ENCODE assay signal across 20 mouse cellular contexts in the genomic region with DNA sequence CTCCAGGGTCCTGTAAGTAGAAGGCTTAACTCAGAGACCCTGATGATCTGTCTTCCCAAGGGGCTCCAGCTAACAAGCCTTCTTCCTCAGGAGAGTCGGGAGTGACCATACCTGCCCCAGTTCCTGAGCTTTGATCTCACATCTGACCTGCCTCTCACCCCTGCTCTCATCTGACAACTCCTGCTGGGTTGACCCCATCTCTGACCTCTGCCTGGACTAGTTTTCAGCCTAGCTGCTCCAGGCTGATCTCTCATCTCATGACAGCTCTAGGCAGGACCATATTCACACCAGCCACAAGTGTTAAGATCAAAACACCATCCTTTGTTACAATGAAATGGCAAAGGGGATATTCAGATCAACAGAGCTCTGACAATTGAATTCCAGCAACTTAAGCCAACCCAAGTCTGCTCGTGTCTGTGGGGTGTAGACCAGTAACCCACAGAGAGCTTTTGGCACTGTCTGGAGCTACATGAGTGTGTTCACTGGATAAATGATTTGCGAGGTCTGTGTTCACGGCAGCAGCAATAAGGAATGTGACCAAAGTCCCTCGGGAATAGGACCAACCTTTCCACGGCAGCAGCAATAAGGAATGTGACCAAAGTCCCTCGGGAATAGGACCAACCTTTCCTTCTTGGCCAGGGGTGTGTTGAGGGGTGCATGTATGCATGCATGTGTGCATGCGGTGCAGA. TPM values are rescaled to one million over a fixed set of nuclear protein-coding genes. Genes with fewer than 3 reads are reported as not detected.
A peak's percentile ranks its signal among the peaks of the same experiment; 100 is the strongest.
DNase-seq lines count a peak whose midpoint lies in the region; ATAC-seq and TF ChIP-seq lines count a peak whose summit lies in the region.
"Had no signal": no experiment of that assay in that cellular context is flagged by ENCODE, and none has a peak within 500 bp of the region (broad histone marks: within the 10 kb centered on the region; RNA-seq: fewer than 3 reads in every experiment).

No protein-coding gene starts in this region.

- H3K36me3 ChIP-seq in kidney, embryonic 14.5 days (ENCODE audit: control insufficient read depth, insufficient read depth, low read length) = no peaks in the 10 kb centered on the region
- no peaks in the 10 kb centered on the region for H3K36me3 ChIP-seq in embryonic facial prominence, embryonic 10.5 days (replicated peaks)
- H3K36me3 ChIP-seq in kidney, embryonic 15.5 days = no peaks in the 10 kb centered on the region
- H3K36me3 ChIP-seq in small intestine, adult 2 months (ENCODE audit: control insufficient read depth, insufficient read depth, low read length) = no peaks in the 10 kb centered on the region
- no peaks in the 10 kb centered on the region for H3K36me3 ChIP-seq in forebrain, embryonic 14.5 days (ENCODE audit: control insufficient read depth, insufficient read depth, low read length)
- H3K36me3 ChIP-seq: forebrain, embryonic 10.5 days; limb, embryonic 13.5 days; lung, embryonic 15.5 days; midbrain, embryonic 15.5 days had no signal

- H3K4me1 ChIP-seq in kidney, embryonic 14.5 days (ENCODE audit: control insufficient read depth, insufficient read depth, low read length) = peaks cover 37% of the 10 kb centered on the region
- H3K4me1 ChIP-seq in embryonic facial prominence, embryonic 10.5 days = peaks cover 77% of the 10 kb centered on the region
- peaks cover 62% of the 10 kb centered on the region for H3K4me1 ChIP-seq in kidney, embryonic 15.5 days
- peaks cover 16% of the 10 kb centered on the region; the same call in 1 of the 2 replicates for H3K4me1 ChIP-seq in small intestine, adult 2 months (ENCODE audit: control insufficient read depth, insufficient read depth, insufficient read length, low read length)
- peaks cover under 1% of the 10 kb centered on the region; the same call in 1 of the 2 replicates for H3K4me1 ChIP-seq in forebrain, embryonic 14.5 days (ENCODE audit: control insufficient read depth, insufficient read depth, low read length)

- no peaks in the 10 kb centered on the region for H3K27me3 ChIP-seq in kidney, embryonic 14.5 days (ENCODE audit: control insufficient read depth, insufficient read depth, low read length)
- H3K27me3 ChIP-seq in embryonic facial prominence, embryonic 10.5 days (replicated peaks; ENCODE audit: low read depth, poor library complexity, severe bottlenecking) = no peaks in the 10 kb centered on the region
- no peaks in the 10 kb centered on the region for H3K27me3 ChIP-seq in kidney, embryonic 15.5 days
- H3K27me3 ChIP-seq in small intestine, adult 2 months (ENCODE audit: control insufficient read depth, insufficient read depth, low read length) = no peaks in the 10 kb centered on the region
- H3K27me3 ChIP-seq in forebrain, embryonic 14.5 days (replicated peaks; ENCODE audit: control insufficient read depth, insufficient read depth, low read length) = no peaks in the 10 kb centered on the region
- H3K27me3 ChIP-seq: limb, embryonic 13.5 days; lung, embryonic 15.5 days; midbrain, embryonic 15.5 days had no signal

- TF ChIP-seq CTCF in small intestine, adult 2 months (IDR thresholded peaks at IDR 0.05; ENCODE audit: extremely low read depth, insufficient read length, insufficient replicate concordance, low read depth, low read length) = no peak

- H3K27ac ChIP-seq in kidney, embryonic 14.5 days (ENCODE audit: low read depth, low read length) = no peak overlapping the region
- 0 out of 2 replicates have a peak overlapping the region, but pooled peaks have one; percentile 10 for H3K27ac ChIP-seq in embryonic facial prominence, embryonic 10.5 days (replicated peaks)
- H3K27ac ChIP-seq in kidney, embryonic 15.5 days = peak overlapping the region; percentile 62; the same call in 1 of the 2 replicates
- peak overlapping the region; percentile 90 for H3K27ac ChIP-seq in small intestine, adult 2 months (ENCODE audit: insufficient read depth, low read depth, low read length)
- no peak overlapping the region for H3K27ac ChIP-seq in forebrain, embryonic 14.5 days (ENCODE audit: low read depth, low read length)
- H3K27ac ChIP-seq: forebrain, embryonic 10.5 days; heart, adult 2 months; limb, embryonic 13.5 days; lung, embryonic 15.5 days; macrophage; midbrain, embryonic 15.5 days had no signal

- DNase-seq in kidney, adult 11 months = peak; percentile 87
- no peak for DNase-seq in embryonic facial prominence, embryonic 10.5 days (ENCODE audit: low spot score)
- DNase-seq in layer of hippocampus, adult 18-20 months (ENCODE audit: low spot score in 2 of 2) = no peak
- no peak for DNase-seq in forebrain, embryonic 14.5 days (ENCODE audit: low spot score)
- DNase-seq: adrenal gland, adult 8-10 months; cerebellum, adult 11 months; cerebellum, postnatal 25 days; gastrocnemius, postnatal 10 days; heart, adult 2 months; layer of hippocampus, adult 9-11 months; thymus, postnatal 25 days had no signal

- H3K9me3 ChIP-seq in kidney, embryonic 14.5 days (ENCODE audit: control insufficient read depth, low read length) = no peaks in the 10 kb centered on the region
- H3K9me3 ChIP-seq in embryonic facial prominence, embryonic 10.5 days = no peaks in the 10 kb centered on the region
- no peaks in the 10 kb centered on the region for H3K9me3 ChIP-seq in kidney, embryonic 15.5 days (replicated peaks)
- no peaks in the 10 kb centered on the region for H3K9me3 ChIP-seq in forebrain, embryonic 14.5 days (replicated peaks; ENCODE audit: control insufficient read depth, low read length)
- H3K9me3 ChIP-seq: forebrain, embryonic 10.5 days; limb, embryonic 13.5 days; lung, embryonic 15.5 days; midbrain, embryonic 15.5 days had no signal

- no peak for ATAC-seq in kidney, embryonic 14.5 days (ENCODE audit: low FRiP score, low TSS enrichment)
- peak; percentile 37; the same call in 1 of the 2 replicates for ATAC-seq in kidney, embryonic 15.5 days (replicated peaks; ENCODE audit: low FRiP score)
- ATAC-seq in forebrain, embryonic 14.5 days = no peak
- ATAC-seq: inflammation-experienced regulatory T-cells, adult 6 months; midbrain, embryonic 15.5 days had no signal

- TF ChIP-seq POLR2A in small intestine, adult 2 months (IDR thresholded peaks at IDR 0.05; ENCODE audit: low read depth, low read length) = no peak

- H3K9ac ChIP-seq in kidney, embryonic 14.5 days (ENCODE audit: low read depth, low read length) = no peak overlapping the region
- H3K9ac ChIP-seq in kidney, embryonic 15.5 days = no peak overlapping the region
- no peak overlapping the region for H3K9ac ChIP-seq in forebrain, embryonic 14.5 days (ENCODE audit: low read length)
- H3K9ac ChIP-seq: limb, embryonic 13.5 days; lung, embryonic 15.5 days; midbrain, embryonic 15.5 days had no signal

- H3K4me2 ChIP-seq in kidney, embryonic 14.5 days (replicated peaks; ENCODE audit: low read depth, low read length) = no peak overlapping the region
- no peak overlapping the region for H3K4me2 ChIP-seq in kidney, embryonic 15.5 days
- no peak overlapping the region for H3K4me2 ChIP-seq in forebrain, embryonic 14.5 days (ENCODE audit: low read length)
- H3K4me2 ChIP-seq: limb, embryonic 13.5 days; lung, embryonic 15.5 days; midbrain, embryonic 15.5 days had no signal

- no peak overlapping the region for H3K4me3 ChIP-seq in kidney, embryonic 14.5 days (ENCODE audit: low read length)
- H3K4me3 ChIP-seq in embryonic facial prominence, embryonic 10.5 days = no peak overlapping the region
- H3K4me3 ChIP-seq in kidney, embryonic 15.5 days (replicated peaks) = no peak overlapping the region
- H3K4me3 ChIP-seq in small intestine, adult 2 months (ENCODE audit: low read depth, low read length) = no peak overlapping the region
- no peak overlapping the region for H3K4me3 ChIP-seq in forebrain, embryonic 14.5 days (ENCODE audit: low read depth, low read length)
- H3K4me3 ChIP-seq: forebrain, embryonic 10.5 days; heart, adult 2 months; limb, embryonic 13.5 days; lung, embryonic 15.5 days; midbrain, embryonic 15.5 days had no signal

- 37% methylated on average over 8 of the region's 8 CpGs for WGBS in kidney, embryonic 14.5 days
- WGBS in embryonic facial prominence, embryonic 10.5 days = 59% methylated on average over 8 of the region's 8 CpGs
- WGBS in kidney, embryonic 15.5 days = 42% methylated on average over 8 of the region's 8 CpGs
- WGBS in small intestine, adult 2 months = 26% methylated on average over 8 of the region's 8 CpGs
- WGBS in forebrain, embryonic 14.5 days = 65% methylated on average over 8 of the region's 8 CpGs

RNA-seq across cellular contexts. Expression of a gene that starts 5.8 kb away (rescaled TPM):
- polyA plus RNA-seq in kidney, embryonic 14.5 days (2014; fragmentation: Nextera tagmentation; extraction: Ambion mirVana) = 46.6 and 50.2 TPM in 2 replicates
- polyA plus RNA-seq in embryonic facial prominence, embryonic 10.5 days (2016; fragmentation: Nextera tagmentation; extraction: Ambion mirVana) = 69.5 and 84.4 TPM in 2 replicates
- polyA plus RNA-seq in kidney, embryonic 15.5 days (2015; fragmentation: Nextera tagmentation; extraction: Ambion mirVana) = 40.3 and 45.5 TPM in 2 replicates
- polyA plus RNA-seq in small intestine, adult 2 months (2012; rRNA removed) = 42.0 and 83.8 TPM in 2 replicates
- 100 to 1,000 TPM in 1 of 2 experiments, 10 to 100 TPM in 1; 99.6 to 102 TPM for total RNA-seq in layer of hippocampus, adult 18-20 months (2021)
- 33.1 and 35.3 TPM in 2 replicates for polyA plus RNA-seq in forebrain, embryonic 14.5 days (2014; fragmentation: Nextera tagmentation; extraction: Ambion mirVana)

RNA-seq across cellular contexts. Expression of a gene that starts 30.3 kb away (rescaled TPM):
- 0.91 and 1.1 TPM in 2 replicates for polyA plus RNA-seq in kidney, embryonic 14.5 days (2014; fragmentation: Nextera tagmentation; extraction: Ambion mirVana)
- 0.41 and 0.60 TPM in 2 replicates for polyA plus RNA-seq in embryonic facial prominence, embryonic 10.5 days (2016; fragmentation: Nextera tagmentation; extraction: Ambion mirVana)
- polyA plus RNA-seq in kidney, embryonic 15.5 days (2015; fragmentation: Nextera tagmentation; extraction: Ambion mirVana) = 2.6 and 2.9 TPM in 2 replicates
- polyA plus RNA-seq in small intestine, adult 2 months (2012; rRNA removed) = 3.5 and 6.1 TPM in 2 replicates
- under 1 TPM; 0.84 to 0.96 TPM for total RNA-seq in layer of hippocampus, adult 18-20 months (2021)
- polyA plus RNA-seq in forebrain, embryonic 14.5 days (2014; fragmentation: Nextera tagmentation; extraction: Ambion mirVana) = 0.83 and 0.91 TPM in 2 replicates

RNA-seq across cellular contexts. Expression of a gene that starts 38.8 kb away (rescaled TPM):
- polyA plus RNA-seq in kidney, embryonic 14.5 days (2014; fragmentation: Nextera tagmentation; extraction: Ambion mirVana) = 3.2 and 4.4 TPM in 2 replicates
- 7.1 and 7.8 TPM in 2 replicates for polyA plus RNA-seq in embryonic facial prominence, embryonic 10.5 days (2016; fragmentation: Nextera tagmentation; extraction: Ambion mirVana)
- 5.7 and 6.0 TPM in 2 replicates for polyA plus RNA-seq in kidney, embryonic 15.5 days (2015; fragmentation: Nextera tagmentation; extraction: Ambion mirVana)
- polyA plus RNA-seq in small intestine, adult 2 months (2012; rRNA removed) = 0.69 and 1.6 TPM in 2 replicates
- total RNA-seq in layer of hippocampus, adult 18-20 months (2021) = 10 to 100 TPM in 1 of 2 experiments, 1 to 10 TPM in 1; 8.7 to 10.6 TPM
- polyA plus RNA-seq in forebrain, embryonic 14.5 days (2014; fragmentation: Nextera tagmentation; extraction: Ambion mirVana) = 3.3 and 4.2 TPM in 2 replicates

Comparison
In these comparisons a context has a peak if more than half of its experiments do, and no peak if none do; other contexts are left out.
1. H3K27ac ChIP-seq: peak in embryonic facial prominence, embryonic 10.5 days (single experiment), kidney, embryonic 15.5 days (single experiment) and small intestine, adult 2 months (single experiment); none in kidney, embryonic 14.5 days (single experiment) and forebrain, embryonic 14.5 days (single experiment).